Mouse (Mus musculus) hindbrain, embryonic 16.5 days (tissue): Measurements from ENCODE around the gene Slc5a2. TPM values are rescaled to one million over a fixed set of nuclear protein-coding genes. Genes with fewer than 3 reads are reported as not detected.

Source experiments
- ATAC-seq: fragments of 200-750 bp; cut with Nextera tagmentation; 2 replicates; pipeline ENCODE4 v1.8.0; 2017; ENCODE audit warnings: moderate TSS enrichment, moderate library complexity
- H3K27ac ChIP-seq: fragments of 300-500 bp; sonication (generic); 2 replicates; pipeline ENCODE4 v1.5.1; 2014; ENCODE audit warnings: low read depth, mild to moderate bottlenecking, control low read depth, low read length, moderate library complexity
- H3K27me3 ChIP-seq: fragments of 300-500 bp; sonication (generic); replicated peaks from 2 replicates; pipeline ENCODE4 v1.6.1; 2014; ENCODE audit warnings: low read length; ENCODE audit not compliant: control insufficient read depth, insufficient read depth
- H3K36me3 ChIP-seq: fragments of 300-500 bp; sonication (generic); 2 replicates; pipeline ENCODE4 v1.6.1; 2014; ENCODE audit warnings: mild to moderate bottlenecking, low read length, moderate library complexity, mixed read lengths; ENCODE audit not compliant: control insufficient read depth, insufficient read depth
- H3K4me1 ChIP-seq: fragments of 300-500 bp; sonication (generic); 2 replicates; pipeline ENCODE4 v1.6.1; 2014; ENCODE audit warnings: low read depth, low read length; ENCODE audit not compliant: control insufficient read depth, insufficient read depth
- H3K4me2 ChIP-seq: fragments of 300-500 bp; sonication (generic); 2 replicates; pipeline ENCODE4 v1.6.1; 2014; ENCODE audit warnings: mild to moderate bottlenecking, low read length, control low read depth, moderate library complexity
- H3K4me3 ChIP-seq: fragments of 300-500 bp; sonication (generic); 2 replicates; pipeline ENCODE4 v1.5.1; 2014; ENCODE audit warnings: mild to moderate bottlenecking, low read length, control low read depth, moderate library complexity
- H3K9ac ChIP-seq: fragments of 300-500 bp; sonication (generic); 2 replicates; pipeline ENCODE4 v1.6.1; 2014; ENCODE audit warnings: low read depth, mild to moderate bottlenecking, control low read depth, low read length, moderate library complexity
- H3K9me3 ChIP-seq: fragments of 300-500 bp; sonication (generic); 2 replicates; pipeline ENCODE4 v1.6.1; 2014; ENCODE audit warnings: mild to moderate bottlenecking, low read length, moderate library complexity; ENCODE audit not compliant: control insufficient read depth
- WGBS: fragments of 180-500 bp; shearing (Covaris S2); extraction: QIAGEN DNeasy Blood & Tissue Kit; methylation state at CpG from one replicate; pipeline ENCODE4 v1.1.7; 2014; 5-methylcytosine and 5-hydroxymethylcytosine counted together
- polyA plus RNA-seq: library from polyadenylated mRNA; unstranded; fragments of >200 nt; fragmentation: Nextera tagmentation; extraction: Ambion mirVana; gene quantifications from 2 replicates; pipeline ENCODE4 v1.2.1, GENCODE M21; 2015

Gene Slc5a2
- polyA plus RNA-seq, 1 experiment from 2014 or later = 0.15 TPM

GRCm38 (mm10) chr7:128302151-128302550 lies 36.7 kb downstream of the Slc5a2 start:
- Histone ChIP-seq H3K9ac (no peak overlapping the region), H3K27me3 (no peaks in the 10 kb centered on the region), H3K36me3 (no peaks in the 10 kb centered on the region), H3K4me1 (peaks cover 9% of the 10 kb centered on the region), H3K4me3 (no peak overlapping the region), H3K9me3 (no peaks in the 10 kb centered on the region), H3K27ac (no peak overlapping the region), H3K4me2 (no peak overlapping the region)
- no peak for ATAC-seq
- WGBS = 81% methylated on average over 3 of the region's 3 CpGs

GRCm38 (mm10) chr7:128304198-128304597 lies 38.7 kb downstream of the Slc5a2 start:
- Histone ChIP-seq H3K4me2 (no peak overlapping the region), H3K4me3 (no peak overlapping the region), H3K4me1 (no peaks in the 10 kb centered on the region), H3K9me3 (no peaks in the 10 kb centered on the region), H3K9ac (no peak overlapping the region), H3K36me3 (no peaks in the 10 kb centered on the region), H3K27ac (no peak overlapping the region), H3K27me3 (no peaks in the 10 kb centered on the region)
- 71% methylated on average over 6 of the region's 6 CpGs for WGBS
- no peak for ATAC-seq

- peak; percentile 86 for ATAC-seq
- Histone ChIP-seq H3K9me3 (no peaks in the 10 kb centered on the region), H3K27ac (no peak overlapping the region), H3K4me3 (no peak overlapping the region), H3K36me3 (no peaks in the 10 kb centered on the region), H3K27me3 (no peaks in the 10 kb centered on the region), H3K4me1 (no peaks in the 10 kb centered on the region), H3K4me2 (no peak overlapping the region), H3K9ac (no peak overlapping the region)
- 12% methylated on average over 5 of the region's 5 CpGs for WGBS
These were observed 39.5 kb downstream of the Slc5a2 start for GRCm38 (mm10) chr7:128304907-128305306.

GRCm38 (mm10) chr7:128307851-128308250 lies 42.4 kb downstream of the Slc5a2 start:
- H3K4me1 ChIP-seq = no peaks in the 10 kb centered on the region; the same call in 1 of the 2 replicates
- H3K4me3 ChIP-seq = no peak overlapping the region
- H3K36me3 ChIP-seq = no peaks in the 10 kb centered on the region
- ATAC-seq = no peak
- H3K4me2 ChIP-seq = no peak overlapping the region
- H3K9me3 ChIP-seq = no peaks in the 10 kb centered on the region
- H3K27ac ChIP-seq = no peak overlapping the region
- no peak overlapping the region for H3K9ac ChIP-seq
- H3K27me3 ChIP-seq = no peaks in the 10 kb centered on the region

GRCm38 (mm10) chr7:128309216-128309615 lies 43.8 kb downstream of the Slc5a2 start:
- Histone ChIP-seq H3K36me3 (no peaks in the 10 kb centered on the region), H3K4me3 (no peak overlapping the region), H3K9me3 (no peaks in the 10 kb centered on the region), H3K9ac (no peak overlapping the region), H3K27ac (no peak overlapping the region), H3K4me1 (no peaks in the 10 kb centered on the region; the same call in 1 of the 2 replicates), H3K4me2 (no peak overlapping the region), H3K27me3 (no peaks in the 10 kb centered on the region)
- WGBS = 67% methylated on average over 3 of the region's 3 CpGs
- no peak for ATAC-seq

- Histone ChIP-seq H3K4me2 (no peak overlapping the region), H3K4me3 (no peak overlapping the region), H3K36me3 (no peaks in the 10 kb centered on the region), H3K9me3 (no peaks in the 10 kb centered on the region), H3K9ac (no peak overlapping the region), H3K27ac (no peak overlapping the region), H3K4me1 (no peaks in the 10 kb centered on the region; the same call in 1 of the 2 replicates), H3K27me3 (no peaks in the 10 kb centered on the region)
- WGBS = 91% methylated on average over 1 of the region's 1 CpGs
- ATAC-seq = no peak
These were observed 44.3 kb downstream of the Slc5a2 start for GRCm38 (mm10) chr7:128309776-128310175.

- Histone ChIP-seq H3K4me1 (no peaks in the 10 kb centered on the region; the same call in 1 of the 2 replicates), H3K27me3 (no peaks in the 10 kb centered on the region), H3K4me2 (no peak overlapping the region), H3K36me3 (no peaks in the 10 kb centered on the region), H3K9me3 (no peaks in the 10 kb centered on the region), H3K27ac (no peak overlapping the region), H3K9ac (no peak overlapping the region), H3K4me3 (no peak overlapping the region)
- WGBS = 72% methylated on average over 8 of the region's 8 CpGs
- no peak for ATAC-seq
These were observed 44.8 kb downstream of the Slc5a2 start for GRCm38 (mm10) chr7:128310229-128310688.

GRCm38 (mm10) chr7:128311263-128311662 lies 45.8 kb downstream of the Slc5a2 start:
- Histone ChIP-seq H3K4me3 (no peak overlapping the region), H3K27ac (no peak overlapping the region), H3K4me1 (no peaks in the 10 kb centered on the region; the same call in 1 of the 2 replicates), H3K9ac (no peak overlapping the region), H3K4me2 (no peak overlapping the region), H3K27me3 (no peaks in the 10 kb centered on the region), H3K36me3 (no peaks in the 10 kb centered on the region), H3K9me3 (no peaks in the 10 kb centered on the region)
- no peak for ATAC-seq
- WGBS = 77% methylated on average over 3 of the region's 3 CpGs

GRCm38 (mm10) chr7:128311811-128312210 lies 46.4 kb downstream of the Slc5a2 start:
- H3K4me3 ChIP-seq = no peak overlapping the region
- ATAC-seq = no peak
- 74% methylated on average over 8 of the region's 8 CpGs for WGBS

More at GRCm38 (mm10) chr7:128311811-128312210, 46.4 kb downstream of the Slc5a2 start:
- Histone ChIP-seq H3K36me3 (no peaks in the 10 kb centered on the region), H3K27ac (no peak overlapping the region), H3K4me2 (no peak overlapping the region), H3K27me3 (no peaks in the 10 kb centered on the region), H3K9me3 (no peaks in the 10 kb centered on the region), H3K4me1 (no peaks in the 10 kb centered on the region; the same call in 1 of the 2 replicates), H3K9ac (no peak overlapping the region)
